Comparison of ENCODE assay signal across 8 mouse cellular contexts in genomic region chr10:25198575-25198974, GRCm38 (mm10).
DNase-seq lines count a peak whose midpoint lies in the region; ATAC-seq lines count a peak whose summit lies in the region.

No protein-coding gene starts in this region.

- no peak overlapping the region for H3K9ac ChIP-seq in forebrain, embryonic 12.5 days
- H3K9ac ChIP-seq in lung, embryonic 15.5 days = no peak overlapping the region
- no peak overlapping the region for H3K9ac ChIP-seq in neural tube, embryonic 12.5 days

- H3K36me3 ChIP-seq in forebrain, embryonic 12.5 days (replicated peaks) = no peaks in the 10 kb centered on the region
- H3K36me3 ChIP-seq in forebrain, embryonic 10.5 days (replicated peaks) = no peaks in the 10 kb centered on the region
- no peaks in the 10 kb centered on the region for H3K36me3 ChIP-seq in lung, embryonic 15.5 days
- H3K36me3 ChIP-seq in neural tube, embryonic 12.5 days = no peaks in the 10 kb centered on the region

- DNase-seq in forebrain, embryonic 10.5 days (ENCODE audit: extremely low spot score, low spot score) = no peak
- no peak for DNase-seq in lung, adult 18-20 months
- DNase-seq in cerebellum, adult 9-10 months = peak; percentile 62
- DNase-seq in testis, postnatal 14 days (ENCODE audit: low spot score) = no peak

- no peak overlapping the region for H3K27ac ChIP-seq in forebrain, embryonic 12.5 days
- no peak overlapping the region for H3K27ac ChIP-seq in forebrain, embryonic 10.5 days
- H3K27ac ChIP-seq in lung, embryonic 15.5 days = no peak overlapping the region
- H3K27ac ChIP-seq in neural tube, embryonic 12.5 days = no peak overlapping the region

- H3K4me1 ChIP-seq in forebrain, embryonic 12.5 days = peaks cover 7% of the 10 kb centered on the region
- H3K4me1 ChIP-seq in forebrain, embryonic 10.5 days = peaks cover 13% of the 10 kb centered on the region
- peaks cover 12% of the 10 kb centered on the region for H3K4me1 ChIP-seq in lung, embryonic 15.5 days
- H3K4me1 ChIP-seq in neural tube, embryonic 12.5 days = no peaks in the 10 kb centered on the region

- no peak for ATAC-seq in forebrain, embryonic 12.5 days (ENCODE audit: low FRiP score)
- ATAC-seq in lung, embryonic 15.5 days (ENCODE audit: borderline replicate concordance, extremely low read depth, low FRiP score, low TSS enrichment) = no peak
- no peak for ATAC-seq in neural tube, embryonic 12.5 days (ENCODE audit: low FRiP score, low read depth)
- ATAC-seq in monocyte, adult 5-6 weeks (replicated peaks; ENCODE audit: insufficient number of reproducible peaks, low FRiP score, low TSS enrichment, poor library complexity, severe bottlenecking) = no peak

- 91% methylated on average over 12 of the region's 12 CpGs for WGBS in forebrain, embryonic 12.5 days
- WGBS in forebrain, embryonic 10.5 days = 89% methylated on average over 12 of the region's 12 CpGs
- WGBS in lung, embryonic 15.5 days = 48% methylated on average over 12 of the region's 12 CpGs
- 74% methylated on average over 12 of the region's 12 CpGs for WGBS in neural tube, embryonic 12.5 days

- H3K9me3 ChIP-seq in forebrain, embryonic 12.5 days = no peaks in the 10 kb centered on the region
- no peaks in the 10 kb centered on the region for H3K9me3 ChIP-seq in forebrain, embryonic 10.5 days
- no peaks in the 10 kb centered on the region for H3K9me3 ChIP-seq in lung, embryonic 15.5 days
- no peaks in the 10 kb centered on the region for H3K9me3 ChIP-seq in neural tube, embryonic 12.5 days

- H3K27me3 ChIP-seq in forebrain, embryonic 12.5 days = 0 out of 2 replicates have a peak, but pooled peaks cover 10% of the 10 kb centered on the region
- H3K27me3 ChIP-seq in forebrain, embryonic 10.5 days (ENCODE audit: poor library complexity, severe bottlenecking) = peaks cover 29% of the 10 kb centered on the region
- no peaks in the 10 kb centered on the region for H3K27me3 ChIP-seq in lung, embryonic 15.5 days
- no peaks in the 10 kb centered on the region for H3K27me3 ChIP-seq in neural tube, embryonic 12.5 days (replicated peaks)

- H3K4me2 ChIP-seq in forebrain, embryonic 12.5 days = peak overlapping the region; percentile 19; the same call in 1 of the 2 replicates
- H3K4me2 ChIP-seq in lung, embryonic 15.5 days = peak overlapping the region; percentile 65
- H3K4me2 ChIP-seq in neural tube, embryonic 12.5 days (replicated peaks) = peak overlapping the region; percentile 75

- no peak overlapping the region for H3K4me3 ChIP-seq in forebrain, embryonic 12.5 days (replicated peaks)
- H3K4me3 ChIP-seq in forebrain, embryonic 10.5 days = no peak overlapping the region
- no peak overlapping the region for H3K4me3 ChIP-seq in lung, embryonic 15.5 days
- H3K4me3 ChIP-seq in neural tube, embryonic 12.5 days = no peak overlapping the region

Comparison
In these comparisons a context has a peak if more than half of its experiments do, and no peak if none do; other contexts are left out.
1. H3K4me2 ChIP-seq: peak in every context shown above with its lines; median percentile 75 in neural tube, embryonic 12.5 days; 65 in lung, embryonic 15.5 days; 19 in forebrain, embryonic 12.5 days.